Mouse (Mus musculus) bone marrow macrophage, adult 2 months (primary cell): ENCODE data around the gene Fank1.

ENCODE experiments used
- CTCF ChIP-seq: IDR thresholded peaks from 2 replicates; pipeline ENCODE4 v1.5.1; 2012; ENCODE audit warnings: low read depth, mild to moderate bottlenecking, low read length, moderate library complexity
- POLR2A ChIP-seq: IDR thresholded peaks from 2 replicates; pipeline ENCODE4 v1.6.1; 2012; ENCODE audit warnings: mild to moderate bottlenecking, low read depth, low read length, borderline replicate concordance

- no peak for TF ChIP-seq POLR2A
- peak; percentile 61 for TF ChIP-seq CTCF
Measured at GRCm38 (mm10) chr7:133782717-133783435, 6.2 kb downstream of the Fank1 start, which contains the start of gene Dhx32.
